Mouse (Mus musculus): Measurements from ENCODE around the gene Ptprs. TPM values are rescaled to one million over a fixed set of nuclear protein-coding genes. Genes with fewer than 3 reads are reported as not detected.

The Ptprs gene
- polyA plus RNA-seq, 1 experiment = 56.8 TPM

- TF ChIP-seq MYOG (IDR thresholded peaks at IDR 0.05; ENCODE audit: control insufficient read depth, extremely low read depth, insufficient read length) (no peak), USF1 (IDR thresholded peaks at IDR 0.05; ENCODE audit: low read depth) (no peak), FOSL1 (IDR thresholded peaks at IDR 0.05; ENCODE audit: insufficient read depth, low read length, poor library complexity, severe bottlenecking) (no peak), MAX (IDR thresholded peaks at IDR 0.05) (no peak), CTCF (IDR thresholded peaks at IDR 0.05; ENCODE audit: control insufficient read depth, insufficient read depth, insufficient read length) (no peak), MYOD1 (IDR thresholded peaks at IDR 0.05; ENCODE audit: control insufficient read depth, insufficient read length, low read depth) (no peak), CEBPB (IDR thresholded peaks at IDR 0.05; ENCODE audit: low read depth) (no peak)
- Histone ChIP-seq H3K27me3 (ENCODE audit: control insufficient read depth, insufficient read depth, insufficient read length) (no peaks in the 10 kb centered on the region), H3K79me3 (ENCODE audit: low read depth) (no peaks in the 10 kb centered on the region), H3ac (ENCODE audit: control insufficient read depth, insufficient read length, low read depth) (no peak overlapping the region), H3K36me3 (ENCODE audit: control insufficient read depth, insufficient read depth) (peaks cover 18% of the 10 kb centered on the region), H3K4me3 (ENCODE audit: insufficient read depth, poor library complexity, severe bottlenecking) (no peak overlapping the region), H3K79me2 (ENCODE audit: control insufficient read depth, insufficient read depth) (no peaks in the 10 kb centered on the region)
Measured at GRCm38 (mm10) chr17:56442316-56442715, 34.0 kb downstream of the Ptprs start.

GRCm38 (mm10) chr17:56439731-56440460 lies 36.4 kb downstream of the Ptprs start:
- no peak overlapping the region for H3ac ChIP-seq (ENCODE audit: control insufficient read depth, insufficient read length, low read depth)
- no peaks in the 10 kb centered on the region for H3K27me3 ChIP-seq (ENCODE audit: control insufficient read depth, insufficient read depth, insufficient read length)
- TF ChIP-seq CEBPB (IDR thresholded peaks at IDR 0.05; ENCODE audit: low read depth) (no peak), USF1 (IDR thresholded peaks at IDR 0.05; ENCODE audit: low read depth) (no peak), CTCF (IDR thresholded peaks at IDR 0.05; ENCODE audit: control insufficient read depth, insufficient read depth, insufficient read length) (no peak), FOSL1 (IDR thresholded peaks at IDR 0.05; ENCODE audit: insufficient read depth, low read length, poor library complexity, severe bottlenecking) (no peak), MAX (IDR thresholded peaks at IDR 0.05) (no peak), MYOD1 (IDR thresholded peaks at IDR 0.05; ENCODE audit: control insufficient read depth, insufficient read length, low read depth) (no peak), MYOG (IDR thresholded peaks at IDR 0.05; ENCODE audit: control insufficient read depth, extremely low read depth, insufficient read length) (no peak)
- H3K79me2 ChIP-seq (ENCODE audit: control insufficient read depth, insufficient read depth) = no peaks in the 10 kb centered on the region
- H3K79me3 ChIP-seq (ENCODE audit: low read depth) = no peaks in the 10 kb centered on the region
- no peak overlapping the region for H3K4me3 ChIP-seq (ENCODE audit: insufficient read depth, poor library complexity, severe bottlenecking)
- H3K36me3 ChIP-seq (ENCODE audit: control insufficient read depth, insufficient read depth) = peaks cover 38% of the 10 kb centered on the region

DNA sequence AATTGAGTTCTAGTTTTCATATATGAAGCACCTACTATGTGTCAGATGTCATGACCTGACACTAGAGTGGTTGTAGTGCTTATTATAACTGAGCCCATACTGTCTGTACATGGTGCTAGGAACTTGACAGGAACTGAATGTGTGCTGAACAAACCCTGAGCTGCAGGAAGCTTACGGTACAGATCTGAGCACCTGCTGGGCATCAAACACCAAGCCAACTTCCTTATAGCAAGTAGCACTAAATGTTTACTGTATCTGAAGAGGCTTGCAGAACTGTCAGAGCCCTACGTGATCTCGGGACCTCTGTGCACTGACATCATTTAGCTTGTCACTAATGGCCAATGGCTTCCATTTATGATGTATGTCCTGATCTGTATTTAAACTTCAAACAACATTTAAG lies 44.7 kb downstream of the Ptprs start:
- Histone ChIP-seq H3K27me3 (ENCODE audit: control insufficient read depth, insufficient read depth, insufficient read length) (no peaks in the 10 kb centered on the region), H3K36me3 (ENCODE audit: control insufficient read depth, insufficient read depth) (peaks cover 20% of the 10 kb centered on the region), H3K79me3 (ENCODE audit: low read depth) (no peaks in the 10 kb centered on the region), H3ac (ENCODE audit: control insufficient read depth, insufficient read length, low read depth) (no peak overlapping the region), H3K79me2 (ENCODE audit: control insufficient read depth, insufficient read depth) (no peaks in the 10 kb centered on the region), H3K4me3 (ENCODE audit: insufficient read depth, poor library complexity, severe bottlenecking) (no peak overlapping the region)
- TF ChIP-seq MAX (IDR thresholded peaks at IDR 0.05) (no peak), USF1 (IDR thresholded peaks at IDR 0.05; ENCODE audit: low read depth) (no peak), CEBPB (IDR thresholded peaks at IDR 0.05; ENCODE audit: low read depth) (no peak), FOSL1 (IDR thresholded peaks at IDR 0.05; ENCODE audit: insufficient read depth, low read length, poor library complexity, severe bottlenecking) (no peak), CTCF (IDR thresholded peaks at IDR 0.05; ENCODE audit: control insufficient read depth, insufficient read depth, insufficient read length) (no peak), MYOD1 (IDR thresholded peaks at IDR 0.05; ENCODE audit: control insufficient read depth, insufficient read length, low read depth) (no peak), MYOG (IDR thresholded peaks at IDR 0.05; ENCODE audit: control insufficient read depth, extremely low read depth, insufficient read length) (no peak)

- H3K79me2 ChIP-seq (ENCODE audit: control insufficient read depth, insufficient read depth) = no peaks in the 10 kb centered on the region
- peaks cover 22% of the 10 kb centered on the region for H3K36me3 ChIP-seq (ENCODE audit: control insufficient read depth, insufficient read depth)
- no peak overlapping the region for H3ac ChIP-seq (ENCODE audit: control insufficient read depth, insufficient read length, low read depth)
- H3K79me3 ChIP-seq (ENCODE audit: low read depth) = no peaks in the 10 kb centered on the region
- H3K27me3 ChIP-seq (ENCODE audit: control insufficient read depth, insufficient read depth, insufficient read length) = no peaks in the 10 kb centered on the region
- no peak for TF ChIP-seq MAX (IDR thresholded peaks at IDR 0.05)
- no peak for TF ChIP-seq FOSL1 (IDR thresholded peaks at IDR 0.05; ENCODE audit: insufficient read depth, low read length, poor library complexity, severe bottlenecking)
- H3K4me3 ChIP-seq (ENCODE audit: insufficient read depth, poor library complexity, severe bottlenecking) = no peak overlapping the region
Measured at GRCm38 (mm10) chr17:56427857-56428256, 48.4 kb downstream of the Ptprs start.

DNA sequence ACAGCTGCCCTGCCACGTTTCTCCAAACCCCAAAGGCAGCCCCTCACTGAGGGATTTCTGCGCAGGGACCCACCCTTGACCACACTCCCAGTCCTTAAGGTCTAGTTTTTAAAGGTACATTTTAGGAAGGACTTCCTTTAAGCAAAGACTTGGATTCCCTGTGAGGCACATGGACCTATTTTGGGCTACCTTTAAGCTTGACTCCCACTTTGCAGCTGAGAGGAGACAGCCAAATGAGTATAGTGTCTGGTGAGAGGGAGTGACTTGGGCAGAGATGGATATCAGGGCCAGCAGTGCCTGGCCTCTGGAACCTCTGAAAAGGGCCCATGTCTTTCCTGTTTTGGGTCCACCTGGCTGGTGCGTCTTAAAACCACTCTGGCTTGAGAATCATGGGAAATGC lies 50.3 kb downstream of the Ptprs start:
- Histone ChIP-seq H3ac (ENCODE audit: control insufficient read depth, insufficient read length, low read depth) (no peak overlapping the region), H3K79me2 (ENCODE audit: control insufficient read depth, insufficient read depth) (no peaks in the 10 kb centered on the region), H3K27me3 (ENCODE audit: control insufficient read depth, insufficient read depth, insufficient read length) (no peaks in the 10 kb centered on the region), H3K4me3 (ENCODE audit: insufficient read depth, poor library complexity, severe bottlenecking) (no peak overlapping the region), H3K79me3 (ENCODE audit: low read depth) (no peaks in the 10 kb centered on the region), H3K36me3 (ENCODE audit: control insufficient read depth, insufficient read depth) (peaks cover 37% of the 10 kb centered on the region)
- no peak for TF ChIP-seq FOSL1 (IDR thresholded peaks at IDR 0.05; ENCODE audit: insufficient read depth, low read length, poor library complexity, severe bottlenecking)
- no peak for TF ChIP-seq MYOG (IDR thresholded peaks at IDR 0.05; ENCODE audit: control insufficient read depth, extremely low read depth, insufficient read length)
- TF ChIP-seq MYOD1 (IDR thresholded peaks at IDR 0.05; ENCODE audit: control insufficient read depth, insufficient read length, low read depth) = no peak
- TF ChIP-seq MAX (IDR thresholded peaks at IDR 0.05) = no peak
- TF ChIP-seq CTCF (IDR thresholded peaks at IDR 0.05; ENCODE audit: control insufficient read depth, insufficient read depth, insufficient read length) = no peak

- H3K36me3 ChIP-seq (ENCODE audit: control insufficient read depth, insufficient read depth) = peaks cover 41% of the 10 kb centered on the region
- no peaks in the 10 kb centered on the region for H3K79me3 ChIP-seq (ENCODE audit: low read depth)
- TF ChIP-seq USF1 (IDR thresholded peaks at IDR 0.05; ENCODE audit: low read depth) = no peak
- TF ChIP-seq MYOD1 (IDR thresholded peaks at IDR 0.05; ENCODE audit: control insufficient read depth, insufficient read length, low read depth) = no peak
- no peak for TF ChIP-seq CEBPB (IDR thresholded peaks at IDR 0.05; ENCODE audit: low read depth)
- TF ChIP-seq CTCF (IDR thresholded peaks at IDR 0.05; ENCODE audit: control insufficient read depth, insufficient read depth, insufficient read length) = no peak
- no peak for TF ChIP-seq MYOG (IDR thresholded peaks at IDR 0.05; ENCODE audit: control insufficient read depth, extremely low read depth, insufficient read length)
- no peak for TF ChIP-seq FOSL1 (IDR thresholded peaks at IDR 0.05; ENCODE audit: insufficient read depth, low read length, poor library complexity, severe bottlenecking)
- TF ChIP-seq MAX (IDR thresholded peaks at IDR 0.05) = no peak
- no peak overlapping the region for H3ac ChIP-seq (ENCODE audit: control insufficient read depth, insufficient read length, low read depth)
- H3K79me2 ChIP-seq (ENCODE audit: control insufficient read depth, insufficient read depth) = no peaks in the 10 kb centered on the region
- no peak overlapping the region for H3K4me3 ChIP-seq (ENCODE audit: insufficient read depth, poor library complexity, severe bottlenecking)
- H3K27me3 ChIP-seq (ENCODE audit: control insufficient read depth, insufficient read depth, insufficient read length) = no peaks in the 10 kb centered on the region
Measured at GRCm38 (mm10) chr17:56425584-56425914, 50.7 kb downstream of the Ptprs start.

Measured in C2C12 (cell line).